Mouse (Mus musculus): ENCODE data around the gene Ceacam16.
A peak's percentile ranks its signal among the peaks of the same experiment; 100 is the strongest.

Gene Ceacam16

DNA sequence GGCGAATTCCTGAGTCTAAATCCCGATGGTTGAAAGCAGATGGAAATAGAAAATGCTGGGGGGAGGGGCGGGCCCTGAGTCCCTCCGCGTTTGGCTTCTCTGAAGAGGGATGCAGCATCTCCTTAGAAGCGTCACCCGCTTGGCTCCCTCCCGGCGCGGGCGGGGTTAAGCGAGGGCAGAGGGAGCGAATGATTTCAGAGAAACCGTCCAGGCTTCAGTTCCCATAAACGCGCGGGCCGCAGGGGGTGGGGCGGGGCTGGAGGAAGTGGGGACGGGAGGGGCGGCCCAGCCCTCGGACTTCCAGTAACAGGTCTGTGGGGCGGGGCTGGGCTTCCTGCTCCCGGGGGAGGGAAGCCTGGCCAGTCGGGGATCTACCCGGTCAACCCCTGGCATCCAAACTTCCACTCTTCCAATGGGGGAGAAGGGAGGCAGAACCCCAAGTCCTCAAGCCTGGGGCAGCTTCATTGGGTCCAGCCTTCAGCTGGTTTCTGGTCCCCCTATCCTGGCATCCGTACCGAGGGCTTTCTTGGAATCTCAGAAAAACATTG lies 44.8 kb downstream of the Ceacam16 start:
- peak; percentile 75 for DNase-seq (ENCODE audit: low read depth, low spot score)

DNA sequence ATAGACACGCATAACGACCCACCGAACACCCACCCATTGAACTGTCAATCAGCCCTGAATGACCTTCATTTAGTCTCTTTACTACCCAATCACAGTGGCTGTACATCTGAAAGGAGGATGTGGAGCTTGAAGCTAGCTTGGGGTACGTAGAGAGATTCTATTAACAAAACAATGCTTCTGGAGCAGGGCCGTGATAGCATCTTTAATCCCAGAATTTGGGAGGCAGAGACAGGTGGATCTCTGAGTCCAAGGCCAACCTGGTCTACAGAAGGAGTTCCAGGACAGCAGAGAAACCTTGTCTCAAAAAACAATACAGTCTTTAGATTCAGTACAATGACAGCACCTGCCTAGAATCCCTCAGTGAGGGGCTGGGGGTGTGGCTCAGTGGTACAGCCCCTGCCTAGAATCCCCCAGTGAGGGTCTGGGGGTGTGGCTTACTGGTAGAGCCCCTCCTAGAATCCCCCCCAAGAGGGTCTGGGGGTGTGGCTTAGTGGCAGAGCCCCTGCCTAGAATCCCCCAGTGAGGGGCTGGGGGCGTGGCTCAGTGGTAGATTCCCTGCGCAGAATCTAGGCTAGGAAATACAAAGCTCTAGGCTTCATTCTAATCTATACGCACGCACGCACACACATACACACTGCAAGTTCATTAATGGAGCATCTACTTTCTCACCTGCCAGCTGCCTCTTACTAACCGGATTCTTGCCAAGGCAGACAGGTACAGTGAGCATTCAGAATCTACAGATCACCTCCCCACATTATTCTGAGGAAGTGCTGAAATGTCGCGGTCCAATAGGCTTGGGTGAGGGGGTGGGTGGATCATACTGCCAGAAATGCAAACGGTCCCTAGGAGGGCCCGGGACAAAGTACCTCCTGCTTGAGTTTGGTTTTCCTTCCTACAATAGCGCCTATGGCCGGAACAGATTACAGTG lies 45.5 kb downstream of the Ceacam16 start:
- DNase-seq (ENCODE audit: low read depth, low spot score), result no peak

DNA sequence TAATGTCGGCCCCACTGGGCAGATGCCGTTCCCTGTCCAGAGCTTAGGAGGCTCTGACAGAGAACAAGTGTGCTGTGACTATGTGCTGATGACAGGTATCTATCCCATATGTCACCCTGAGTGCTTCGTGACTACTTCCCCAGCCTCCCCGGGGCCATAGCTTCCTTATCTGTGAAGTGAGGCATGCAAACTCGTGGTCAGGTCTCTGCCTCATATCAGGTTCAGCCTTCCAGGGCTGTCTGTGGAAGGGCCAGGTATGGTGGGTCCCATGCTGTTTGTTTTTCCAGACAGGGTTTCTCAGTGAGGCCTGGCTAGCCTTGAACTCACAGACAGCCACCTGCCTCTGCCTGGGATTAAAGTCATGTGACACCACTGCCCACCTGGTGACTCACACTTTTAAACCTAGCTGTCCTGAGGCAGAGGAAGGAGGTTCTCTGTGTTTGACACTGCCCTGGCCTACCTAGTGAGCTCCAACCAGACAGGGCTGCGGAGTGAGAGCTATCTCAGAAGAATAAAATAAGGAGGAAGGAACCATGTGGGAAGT lies 47.4 kb downstream of the Ceacam16 start:
- DNase-seq (ENCODE audit: low read depth, low spot score), result no peak

DNA sequence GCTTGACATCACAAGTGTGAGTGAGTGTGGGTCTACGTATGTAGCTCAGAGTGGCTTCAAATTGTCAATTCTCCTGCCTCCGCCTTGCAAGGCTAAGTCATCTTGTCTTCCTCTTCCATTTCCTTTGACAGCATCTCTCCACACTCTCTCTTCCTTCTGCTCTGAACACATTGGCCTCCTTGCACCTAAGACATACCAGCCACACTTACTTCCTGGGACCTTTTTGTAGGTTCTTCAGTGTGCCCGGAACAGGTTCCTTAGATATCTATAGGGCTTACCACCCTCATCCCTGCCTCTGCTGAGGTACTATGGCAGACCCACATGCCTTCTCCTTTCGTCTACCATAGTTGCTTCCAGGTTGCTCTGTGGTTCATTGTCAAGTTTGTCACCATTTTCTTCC lies 47.9 kb downstream of the Ceacam16 start:
- DNase-seq (ENCODE audit: low read depth, low spot score), result no peak

DNA sequence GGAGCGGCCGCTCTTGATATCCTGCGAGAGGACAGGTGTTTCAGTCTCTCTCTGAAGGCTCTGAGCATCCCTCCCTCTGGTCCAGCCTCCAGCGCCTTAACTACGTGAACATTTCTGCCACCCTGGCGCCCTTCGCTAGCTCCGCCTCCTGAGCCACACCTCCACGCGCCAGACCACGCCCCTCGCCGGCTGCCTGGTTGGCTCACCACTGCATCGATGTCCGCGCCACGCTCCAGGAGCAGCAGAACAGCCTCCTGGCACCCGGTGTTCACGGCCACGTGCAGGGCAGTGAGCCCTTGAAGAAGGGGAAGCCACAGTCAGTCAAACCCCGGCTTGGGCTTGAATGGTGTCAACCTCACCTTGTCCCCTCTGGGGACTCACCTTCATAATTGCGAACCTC lies 50.0 kb downstream of the Ceacam16 start:
- no peak for DNase-seq (ENCODE audit: low read depth, low spot score)

DNA sequence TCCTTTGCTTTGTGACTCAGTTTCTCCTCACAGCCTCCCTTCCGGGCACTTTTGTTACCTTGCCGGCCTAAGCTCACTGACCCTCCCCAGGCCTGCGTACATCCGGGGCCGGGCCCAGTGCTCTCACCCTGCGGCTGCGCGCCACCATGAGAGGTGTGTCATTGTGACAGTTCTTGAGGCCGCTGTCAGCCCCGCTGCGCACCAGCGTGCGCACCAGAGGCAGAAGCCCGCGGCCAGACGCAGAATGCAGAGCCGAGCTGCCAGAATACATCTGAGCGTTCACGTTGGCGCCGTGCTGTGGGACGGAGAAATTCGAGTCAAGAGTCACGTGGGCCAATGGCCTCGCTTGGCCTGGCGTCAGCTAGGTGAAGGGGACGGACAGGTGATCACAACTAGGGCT lies 51.7 kb downstream of the Ceacam16 start:
- no peak for DNase-seq (ENCODE audit: low read depth, low spot score)

DNA sequence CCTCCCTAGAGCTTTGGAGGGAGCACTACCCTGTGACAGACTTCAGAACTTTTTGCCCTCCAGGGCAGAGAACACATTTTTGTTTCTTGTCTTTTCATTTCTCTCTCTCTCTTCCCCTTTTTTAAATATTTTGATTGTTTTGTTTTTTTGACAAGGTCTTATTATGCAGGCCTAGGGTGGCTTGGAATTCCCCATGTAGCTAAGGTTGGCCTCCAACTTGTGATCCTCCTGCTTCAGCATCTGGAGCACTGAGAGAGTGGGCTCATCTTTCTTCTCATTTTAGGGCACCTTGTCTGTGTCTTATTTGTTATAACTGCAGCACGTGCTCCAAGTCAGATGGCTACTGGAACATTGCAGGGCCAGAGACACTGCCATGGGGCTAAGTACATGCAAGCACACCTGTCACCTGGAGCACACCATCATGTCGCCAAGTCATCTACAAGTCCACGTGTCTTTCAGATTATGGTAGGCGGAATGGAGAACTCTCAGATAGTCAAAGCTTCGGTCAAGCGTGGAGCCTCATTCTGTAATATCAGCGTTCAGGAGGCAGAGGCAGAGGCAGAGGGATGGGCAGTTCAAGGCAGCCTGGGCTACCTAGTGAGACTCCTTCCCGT lies 54.6 kb downstream of the Ceacam16 start:
- no peak for DNase-seq (ENCODE audit: low read depth, low spot score)

DNA sequence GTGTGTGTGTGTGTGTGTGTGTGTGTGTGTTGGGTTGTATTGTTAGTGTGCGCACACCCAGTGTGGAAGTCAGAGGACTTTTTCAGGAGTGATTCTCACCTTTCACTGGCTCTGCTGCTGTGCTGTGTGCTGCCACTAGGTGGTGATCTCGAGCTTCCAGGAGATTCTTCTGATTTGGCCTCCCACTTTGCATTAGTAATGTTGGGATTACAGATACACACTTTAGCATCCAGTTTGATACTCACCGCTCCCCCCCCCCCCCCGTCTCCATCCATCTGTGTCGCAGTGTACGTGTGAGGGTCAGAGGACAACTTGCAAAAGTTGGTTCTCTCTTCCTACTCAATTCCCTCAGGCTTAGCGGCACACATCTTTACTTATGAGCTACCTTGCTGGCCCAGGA lies 58.1 kb downstream of the Ceacam16 start:
- DNase-seq (ENCODE audit: low read depth, low spot score), result no peak

Data from WW6 (cell line).